Mouse (Mus musculus) megakaryocyte, embryonic 14.5 days (primary cell): ENCODE results near the gene Znrd1.

ENCODE experiments used
- FLI1 ChIP-seq: IDR thresholded peaks from 2 replicates; pipeline ENCODE4 v1.6.1; 2012; ENCODE audit warnings: low read length, inconsistent platforms, mixed read lengths
- GATA1 ChIP-seq: IDR thresholded peaks from 3 replicates; pipeline ENCODE4 v1.6.1; 2012; ENCODE audit warnings: mixed read lengths, low read length, inconsistent platforms, borderline replicate concordance

DNA sequence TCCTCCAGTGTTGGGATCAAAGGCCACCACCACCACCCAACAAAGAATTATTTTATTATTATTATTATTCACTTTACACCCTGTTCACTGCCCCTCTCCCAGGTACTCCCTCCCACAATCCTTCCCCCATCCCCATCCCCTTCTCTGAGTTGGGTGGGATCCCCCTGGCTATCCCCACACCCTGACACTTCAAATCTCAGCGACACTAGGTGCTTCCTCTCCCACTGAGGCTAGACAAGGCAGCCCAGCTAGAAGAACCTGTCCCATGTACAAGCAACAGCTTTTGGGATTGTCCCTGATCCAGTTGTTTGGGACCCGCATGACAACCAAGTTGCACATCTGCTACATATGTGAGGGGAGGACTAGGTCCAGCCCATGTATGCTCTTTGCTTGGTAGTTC lies 5.7 kb downstream of the Znrd1 start:
- TF ChIP-seq GATA1 (no peak), FLI1 (no peak)
